Mouse (Mus musculus): ENCODE measurements at regions not wholly inside any gene's neighbourhood (a gene's known extent, or its start where the extent isn't known, plus 50 kb on each side); places are given as distances from the start of the nearest gene placed in this dataset.
A peak's percentile ranks its signal among the peaks of the same experiment; 100 is the strongest.

GRCm38 (mm10) chr1:55886383-55887070 is 480.8 kb downstream of the Plcl1 start:
- TF ChIP-seq CTCF (IDR thresholded peaks at IDR 0.05), result peak; percentile 85
- no peak for TF ChIP-seq EP300 (IDR thresholded peaks at IDR 0.05)

Data from lung, postnatal 0 days (tissue).